Mouse (Mus musculus) midbrain, embryonic 16.5 days (tissue): ENCODE measurements around the gene Npr1. TPM values are rescaled to one million over a fixed set of nuclear protein-coding genes. Genes with fewer than 3 reads are reported as not detected.
A peak's percentile ranks its signal among the peaks of the same experiment; 100 is the strongest.

Experiments
- ATAC-seq: fragments of 200-750 bp; cut with Nextera tagmentation; 2 replicates; pipeline ENCODE4 v1.8.0; 2017; ENCODE audit warnings: moderate TSS enrichment
- H3K27ac ChIP-seq: fragments of 300-500 bp; sonication (generic); 2 replicates; pipeline ENCODE4 v1.5.1; 2014; ENCODE audit warnings: mild to moderate bottlenecking, low read length, mixed read lengths
- H3K27me3 ChIP-seq: fragments of 300-500 bp; sonication (generic); 2 replicates; pipeline ENCODE4 v1.6.1; 2014; ENCODE audit warnings: low read depth, low read length, mixed read lengths; ENCODE audit not compliant: control insufficient read depth, insufficient read depth
- H3K36me3 ChIP-seq: fragments of 300-500 bp; sonication (generic); 2 replicates; pipeline ENCODE4 v1.6.1; 2014; ENCODE audit warnings: mild to moderate bottlenecking, low read length, moderate library complexity, mixed read lengths; ENCODE audit not compliant: control insufficient read depth, insufficient read depth
- H3K4me1 ChIP-seq: fragments of 300-500 bp; sonication (generic); 2 replicates; pipeline ENCODE4 v1.6.1; 2014; ENCODE audit warnings: mild to moderate bottlenecking, low read length, mixed read lengths; ENCODE audit not compliant: control insufficient read depth, insufficient read depth
- H3K4me2 ChIP-seq: fragments of 300-500 bp; sonication (generic); 2 replicates; pipeline ENCODE4 v1.6.1; 2014; ENCODE audit warnings: mild to moderate bottlenecking, low read length, mixed read lengths
- H3K4me3 ChIP-seq: fragments of 300-500 bp; sonication (generic); 2 replicates; pipeline ENCODE4 v1.5.1; 2014; ENCODE audit warnings: low read depth, mild to moderate bottlenecking, low read length, moderate library complexity, mixed read lengths
- H3K9ac ChIP-seq: fragments of 300-500 bp; sonication (generic); 2 replicates; pipeline ENCODE4 v1.6.1; 2014; ENCODE audit warnings: low read depth, low read length, mixed read lengths
- H3K9me3 ChIP-seq: fragments of 300-500 bp; sonication (generic); replicated peaks from 2 replicates; pipeline ENCODE4 v1.6.1; 2014; ENCODE audit warnings: mild to moderate bottlenecking, low read length, mixed read lengths; ENCODE audit not compliant: control insufficient read depth, poor library complexity, severe bottlenecking
- WGBS: fragments of 180-500 bp; shearing (Covaris S2); extraction: QIAGEN DNeasy Blood & Tissue Kit; methylation state at CpG from one replicate; pipeline ENCODE4 v1.1.7; 2014; 5-methylcytosine and 5-hydroxymethylcytosine counted together
- polyA plus RNA-seq: library from polyadenylated mRNA; unstranded; fragments of >200 nt; fragmentation: Nextera tagmentation; extraction: Ambion mirVana; gene quantifications from 2 replicates; pipeline ENCODE4 v1.2.1, GENCODE M21; 2015

Npr1 gene
- polyA plus RNA-seq, 1 experiment from 2014 or later: 1.9 TPM

DNA sequence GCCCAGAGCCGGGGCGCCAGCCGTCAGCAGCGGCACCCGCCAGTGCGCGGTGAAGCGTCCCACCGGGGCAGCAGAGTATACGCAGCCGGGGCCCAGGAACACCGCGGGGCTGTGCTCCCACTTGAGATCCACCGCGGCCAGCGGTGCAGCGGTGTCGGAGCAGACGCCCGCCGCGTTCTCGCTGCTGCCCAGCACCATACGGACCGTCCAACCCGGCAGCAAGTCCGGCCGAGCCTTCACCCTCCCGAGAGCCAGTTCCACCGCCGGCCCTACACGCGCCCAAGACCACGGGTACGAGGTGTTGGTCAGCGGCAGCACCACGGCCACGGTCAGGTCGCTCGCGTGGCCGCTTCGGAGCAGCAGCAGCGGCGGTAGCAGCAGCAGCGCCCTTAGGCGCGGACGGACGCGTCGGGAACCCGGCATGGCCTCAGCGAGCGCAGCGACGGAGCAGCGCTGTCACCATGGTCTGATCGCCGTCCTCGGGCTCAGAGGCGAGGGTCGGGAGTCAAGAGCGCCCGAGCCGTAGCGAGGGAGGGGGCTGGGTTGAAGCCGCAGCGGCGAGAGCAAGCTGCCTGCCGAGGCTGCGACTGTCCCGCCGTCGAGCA, 483 bp downstream of the Npr1 start:
- Histone ChIP-seq H3K36me3 (no peaks in the 10 kb centered on the region), H3K27ac (no peak overlapping the region), H3K4me2 (peak overlapping the region; percentile 98), H3K9ac (peak overlapping the region; percentile 61), H3K4me3 (peak overlapping the region; percentile 65), H3K27me3 (peaks cover 43% of the 10 kb centered on the region), H3K4me1 (peaks cover 10% of the 10 kb centered on the region), H3K9me3 (no peaks in the 10 kb centered on the region)
- WGBS: under 1% methylated on average over 75 of the region's 75 CpGs
- peak; percentile 36 for ATAC-seq

GRCm38 (mm10) chr3:90464552-90465080, 1.1 kb downstream of the Npr1 start:
- Histone ChIP-seq H3K9ac (peak overlapping the region; percentile 61), H3K4me2 (peak overlapping the region; percentile 98), H3K9me3 (no peaks in the 10 kb centered on the region), H3K4me1 (peaks cover 10% of the 10 kb centered on the region), H3K4me3 (peak overlapping the region; percentile 65), H3K36me3 (no peaks in the 10 kb centered on the region), H3K27ac (no peak overlapping the region), H3K27me3 (peaks cover 43% of the 10 kb centered on the region)
- ATAC-seq: peak; percentile 20
- WGBS: 12% methylated on average over 37 of the region's 37 CpGs

- Histone ChIP-seq H3K27ac (no peak overlapping the region), H3K4me1 (peaks cover 10% of the 10 kb centered on the region), H3K9me3 (no peaks in the 10 kb centered on the region), H3K36me3 (no peaks in the 10 kb centered on the region), H3K4me2 (no peak overlapping the region), H3K27me3 (peaks cover 40% of the 10 kb centered on the region), H3K9ac (no peak overlapping the region), H3K4me3 (no peak overlapping the region)
- no peak for ATAC-seq
- 33% methylated on average over 7 of the region's 7 CpGs for WGBS
Measured at GRCm38 (mm10) chr3:90462579-90462978, 3.1 kb downstream of the Npr1 start.

- Histone ChIP-seq H3K9ac (no peak overlapping the region), H3K4me1 (peaks cover 10% of the 10 kb centered on the region), H3K27ac (no peak overlapping the region), H3K27me3 (peaks cover 40% of the 10 kb centered on the region), H3K4me2 (no peak overlapping the region), H3K9me3 (no peaks in the 10 kb centered on the region), H3K36me3 (no peaks in the 10 kb centered on the region), H3K4me3 (no peak overlapping the region)
- 95% methylated on average over 3 of the region's 3 CpGs for WGBS
- ATAC-seq: no peak
Measured at GRCm38 (mm10) chr3:90461935-90462334, 3.7 kb downstream of the Npr1 start.

- 78% methylated on average over 5 of the region's 5 CpGs for WGBS
- Histone ChIP-seq H3K4me3 (no peak overlapping the region), H3K4me2 (no peak overlapping the region), H3K9me3 (no peaks in the 10 kb centered on the region), H3K27ac (no peak overlapping the region), H3K9ac (no peak overlapping the region), H3K4me1 (peaks cover 3% of the 10 kb centered on the region; the same call in 1 of the 2 replicates), H3K36me3 (no peaks in the 10 kb centered on the region), H3K27me3 (peaks cover 34% of the 10 kb centered on the region)
- ATAC-seq: no peak
Measured at GRCm38 (mm10) chr3:90460315-90460714, 5.4 kb downstream of the Npr1 start.

DNA sequence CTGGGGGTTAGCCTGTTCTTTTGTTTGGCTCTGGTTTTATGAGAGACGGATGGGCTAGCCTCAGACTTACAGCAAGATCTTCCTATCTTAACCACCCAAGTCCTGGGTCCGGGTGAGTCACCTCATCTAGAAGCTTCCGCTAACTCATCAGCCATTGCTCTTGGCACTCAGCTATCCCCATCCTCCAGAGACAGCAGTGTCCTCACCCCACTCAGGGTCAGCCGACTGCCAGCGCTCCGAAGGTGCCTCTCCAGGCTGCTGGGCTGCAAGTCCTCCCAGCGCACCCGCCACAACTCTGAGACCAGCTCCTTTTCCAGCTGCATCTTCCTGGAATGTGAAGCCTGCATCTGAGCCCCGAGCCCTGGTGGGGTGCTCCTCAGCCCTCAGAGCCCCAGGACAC, 5.9 kb downstream of the Npr1 start:
- ATAC-seq: no peak
- Histone ChIP-seq H3K27ac (no peak overlapping the region), H3K4me3 (no peak overlapping the region), H3K27me3 (peaks cover 28% of the 10 kb centered on the region), H3K4me2 (no peak overlapping the region), H3K4me1 (no peaks in the 10 kb centered on the region), H3K36me3 (no peaks in the 10 kb centered on the region), H3K9me3 (no peaks in the 10 kb centered on the region), H3K9ac (no peak overlapping the region)
- WGBS: 80% methylated on average over 9 of the region's 9 CpGs

DNA sequence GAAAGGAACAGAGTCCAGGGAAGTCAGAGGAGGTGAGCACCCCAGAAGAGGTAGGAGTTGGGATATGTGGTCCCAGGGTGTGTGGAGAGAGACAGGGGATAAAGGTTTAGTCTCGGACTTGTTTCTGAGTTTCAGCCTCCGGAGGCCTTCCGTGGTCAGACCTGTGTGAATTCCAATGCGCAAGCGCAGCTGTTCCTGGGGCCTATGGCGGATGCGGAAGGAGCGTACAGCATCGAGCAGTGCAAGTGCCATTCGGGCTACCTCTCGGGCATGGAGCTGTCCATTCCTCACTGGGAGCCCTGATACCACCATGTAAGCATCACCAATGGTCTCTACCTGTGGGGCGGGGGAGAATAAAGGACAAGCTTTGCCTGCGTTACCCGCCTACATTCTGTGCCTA, 10.7 kb downstream of the Npr1 start:
- Histone ChIP-seq H3K27me3 (no peaks in the 10 kb centered on the region), H3K4me2 (no peak overlapping the region), H3K4me3 (no peak overlapping the region), H3K36me3 (no peaks in the 10 kb centered on the region), H3K9ac (no peak overlapping the region), H3K9me3 (no peaks in the 10 kb centered on the region), H3K27ac (no peak overlapping the region), H3K4me1 (no peaks in the 10 kb centered on the region)
- WGBS: 79% methylated on average over 14 of the region's 14 CpGs
- no peak for ATAC-seq

DNA sequence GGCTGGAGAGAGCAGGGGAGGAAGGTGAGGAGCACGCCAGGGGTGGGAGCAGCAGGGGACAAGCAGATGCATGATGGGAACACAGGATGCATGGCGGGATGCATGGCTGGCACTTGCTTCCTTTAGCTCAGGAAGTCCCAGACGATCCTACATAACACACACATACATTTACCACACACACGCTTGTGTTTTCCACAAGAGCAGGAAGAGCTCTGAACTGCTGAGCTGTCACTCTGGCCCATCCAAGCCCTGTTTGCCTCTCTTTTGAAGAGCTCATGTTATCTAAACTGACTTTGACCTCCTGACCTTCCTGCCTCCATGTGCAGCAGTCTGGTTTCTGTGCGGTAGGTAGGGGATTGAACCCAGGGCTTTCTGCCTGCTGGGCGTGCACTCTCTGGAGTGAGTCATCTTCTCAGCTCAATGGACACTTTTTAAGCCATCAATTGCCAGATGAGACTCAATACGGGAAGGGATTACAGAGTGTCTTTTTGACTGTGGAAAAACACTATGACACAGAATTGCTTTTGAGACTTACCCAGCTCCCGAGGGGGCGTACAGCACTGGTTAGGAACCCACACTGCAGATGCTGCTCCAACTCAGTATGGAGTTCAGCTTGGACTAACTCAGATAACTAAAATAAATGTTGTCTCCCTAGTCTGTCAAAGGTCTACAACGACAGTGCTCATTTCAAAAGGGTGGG, 14.1 kb downstream of the Npr1 start:
- 46% methylated on average over 10 of the region's 10 CpGs for whole genome bisulfite sequencing
- peaks cover 7% of the 10 kb centered on the region for H3K4me1 ChIP-seq
- no peak for ATAC-seq
- no peaks in the 10 kb centered on the region for H3K36me3 ChIP-seq
- H3K27me3 ChIP-seq: no peaks in the 10 kb centered on the region
- no peak overlapping the region for H3K27ac ChIP-seq
- H3K4me3 ChIP-seq: no peak overlapping the region
- no peak overlapping the region for H3K4me2 ChIP-seq
- no peak overlapping the region for H3K9ac ChIP-seq
- no peaks in the 10 kb centered on the region for H3K9me3 ChIP-seq

DNA sequence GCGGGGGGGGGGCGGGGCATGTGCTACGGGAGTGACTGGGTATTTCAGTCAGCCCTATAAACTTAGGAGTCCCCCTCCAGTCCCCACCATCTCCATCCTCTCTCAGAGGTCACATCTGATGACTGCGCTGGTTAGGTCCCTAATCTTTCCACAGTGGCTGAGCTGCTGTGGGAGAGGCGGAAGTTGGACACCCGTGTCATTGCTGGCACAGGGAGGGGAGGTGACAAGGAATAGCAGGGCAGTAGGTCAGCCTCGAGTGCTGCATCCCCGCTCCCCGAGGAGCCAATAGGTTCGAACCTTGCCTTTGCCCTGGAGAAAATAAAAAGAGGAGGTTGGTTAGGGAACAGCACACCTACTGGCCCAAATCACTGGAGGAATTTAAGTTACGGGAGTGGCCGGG, 14.8 kb downstream of the Npr1 start:
- no peak for ATAC-seq

More for the DNA sequence above, 14.8 kb downstream of the Npr1 start:
- no peaks in the 10 kb centered on the region for H3K9me3 ChIP-seq
- H3K4me1 ChIP-seq: peaks cover 13% of the 10 kb centered on the region
- H3K9ac ChIP-seq: no peak overlapping the region
- no peaks in the 10 kb centered on the region for H3K27me3 ChIP-seq
- H3K4me3 ChIP-seq: no peak overlapping the region
- WGBS: 33% methylated on average over 12 of the region's 12 CpGs
- no peak overlapping the region for H3K27ac ChIP-seq
- no peak overlapping the region for H3K4me2 ChIP-seq
- no peaks in the 10 kb centered on the region for H3K36me3 ChIP-seq
